Mouse (Mus musculus) inflammation-experienced regulatory T-cells, adult 16 weeks (primary cell): ENCODE measurements around the gene Bst2. TPM values are rescaled to one million over a fixed set of nuclear protein-coding genes. Genes with fewer than 3 reads are reported as not detected.

Source experiments
- polyA plus RNA-seq: library from polyadenylated mRNA; unstranded; fragments of 100-300 nt; shearing (Covaris generic); gene quantifications from one replicate; pipeline ENCODE4 v1.2.1, GENCODE M21; 2017

The Bst2 gene
- polyA plus RNA-seq, result 140 TPM

DNA sequence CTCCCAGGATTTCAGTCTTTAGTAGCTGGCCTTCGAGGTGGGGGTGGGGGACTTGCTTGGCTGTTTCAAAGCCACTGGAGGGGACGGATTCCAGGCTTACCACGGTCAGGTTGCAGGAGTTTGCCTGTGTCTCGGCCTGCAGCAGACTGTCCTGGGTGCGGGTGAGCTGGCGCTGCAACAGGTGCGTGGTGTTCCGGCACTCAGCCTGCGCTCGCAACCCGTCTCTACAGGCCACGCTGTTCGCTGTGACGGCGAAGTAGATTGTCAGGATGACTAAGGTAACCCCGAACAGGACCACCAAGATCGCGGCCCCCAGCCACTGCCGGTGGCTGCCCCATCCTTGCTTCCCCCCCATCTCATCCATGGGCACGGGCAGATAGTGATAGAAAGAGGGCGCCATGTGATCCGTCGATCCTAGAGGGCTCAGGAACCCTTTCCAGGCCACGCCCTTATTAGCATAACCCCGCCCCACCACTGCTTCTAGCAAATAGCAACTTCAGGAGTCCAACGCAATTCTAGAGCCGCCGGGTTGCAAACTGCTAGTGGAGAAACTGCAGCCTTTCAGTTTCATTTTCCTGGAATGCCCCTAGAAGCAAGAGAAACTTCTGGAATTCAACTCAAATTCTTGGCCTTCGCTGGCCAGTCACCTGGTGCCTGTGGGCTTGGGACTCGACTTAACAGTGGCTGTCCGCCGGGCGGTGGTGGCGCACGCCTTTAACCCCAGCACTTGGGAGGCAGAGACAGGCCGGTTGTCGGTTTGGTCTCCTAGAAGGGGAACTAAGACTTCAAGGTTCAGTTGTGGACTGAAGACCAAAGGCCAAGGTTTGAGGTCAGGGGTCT lies at the start of gene Bst2:
TSS of gene Bst2 (minus strand) at position 429 of the 840 bp plus-strand sequence.

DNA sequence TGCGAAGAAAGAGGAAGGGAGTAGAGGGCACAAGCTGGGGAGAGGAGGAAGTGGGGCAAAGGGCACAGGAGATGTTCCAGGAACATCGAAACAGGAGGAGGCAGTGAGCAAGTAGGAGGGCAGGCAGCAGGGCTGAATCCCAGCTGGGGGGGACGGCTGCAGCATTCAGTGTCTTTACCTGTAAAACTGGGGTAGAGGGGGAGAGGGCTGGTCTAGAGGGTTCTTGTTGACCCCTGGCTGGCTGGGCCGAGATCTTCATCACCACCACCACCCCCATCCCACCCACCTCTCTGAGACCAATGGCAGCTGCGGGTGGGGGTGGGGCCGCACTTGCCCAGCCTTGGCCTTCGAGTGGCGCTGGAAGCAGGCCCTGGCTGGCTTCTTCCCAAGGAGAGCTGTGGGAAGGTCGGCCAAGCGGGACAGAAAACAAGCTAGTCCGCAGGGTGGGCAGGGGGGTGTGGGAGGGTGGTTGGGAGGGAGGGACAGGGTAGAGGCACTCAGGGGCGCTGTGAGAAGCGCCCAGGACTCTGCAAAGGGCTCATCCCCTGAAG lies 31.2 kb upstream of the Bst2 start, which contains the start of gene Slc27a1:
TSS of gene Slc27a1 (plus strand) at position 496 of the 551 bp plus-strand sequence.

DNA sequence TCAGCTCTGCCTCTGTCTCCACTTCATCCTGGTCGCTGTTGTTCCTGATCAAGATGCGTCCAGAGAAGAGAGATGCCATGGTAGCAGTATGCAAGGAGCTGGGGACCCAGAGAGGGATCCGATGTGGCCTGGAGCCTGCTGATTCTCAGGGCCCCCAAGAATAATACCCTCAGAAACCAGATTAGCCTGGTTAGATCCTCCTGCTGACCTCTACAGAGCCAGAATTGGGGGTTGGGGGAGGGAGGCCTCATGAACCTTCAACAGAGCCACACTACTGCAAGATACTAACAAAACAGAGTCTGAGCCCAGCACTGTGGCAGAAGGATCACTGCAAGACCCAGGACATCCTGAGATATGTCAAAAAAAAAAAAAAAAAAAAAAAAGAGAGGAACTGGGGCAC lies 29.2 kb upstream of the Bst2 start, which contains the start of gene Nxnl1:
TSS of gene Nxnl1 (minus strand) at position 101 of the 400 bp plus-strand sequence.

DNA sequence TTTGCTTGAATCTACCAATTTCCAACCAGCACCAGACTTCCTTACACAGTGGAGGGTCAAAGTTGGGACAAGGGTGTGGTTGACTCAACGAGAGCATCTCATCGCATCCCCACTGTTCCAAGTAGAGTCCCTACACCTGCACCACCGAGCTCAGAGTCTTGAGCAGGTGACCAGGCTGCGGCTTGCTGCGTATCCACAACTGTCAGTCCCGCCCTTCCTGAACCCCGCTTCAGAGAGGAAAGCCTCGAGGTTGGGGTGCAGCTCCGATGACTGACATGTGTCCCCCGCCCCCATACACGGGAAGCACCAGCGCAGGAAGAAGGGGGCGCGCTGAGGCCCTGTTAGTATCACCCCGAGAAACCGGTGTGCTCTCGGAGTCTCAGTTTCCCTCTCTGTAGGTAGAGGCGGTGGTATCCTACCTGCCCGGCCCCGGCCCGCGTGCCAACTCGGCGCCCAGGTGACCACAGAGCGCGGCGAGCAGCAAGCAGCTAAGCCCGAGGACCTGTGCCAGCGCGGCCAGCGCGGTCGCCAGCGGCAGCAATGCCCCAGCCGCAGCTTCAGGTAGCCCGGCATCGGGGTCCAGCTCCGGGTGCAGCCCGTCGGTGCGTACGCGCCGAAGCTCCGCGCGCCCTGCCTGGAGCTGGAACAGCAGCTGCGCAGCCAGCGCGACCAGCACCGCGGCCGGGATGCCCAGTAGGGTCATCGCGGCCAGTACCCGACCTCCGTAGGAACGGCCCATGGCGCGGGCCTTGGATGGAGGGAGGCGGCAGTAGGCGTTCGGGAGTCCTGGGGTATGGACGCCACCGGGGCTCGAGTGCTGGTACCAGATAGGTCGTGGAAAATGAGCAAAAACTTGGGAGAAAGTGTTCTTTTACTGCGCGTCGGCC lies 21.1 kb upstream of the Bst2 start, which contains the start of gene Tmem221:
TSS of gene Tmem221 (minus strand) at position 801 of the 887 bp plus-strand sequence.

DNA sequence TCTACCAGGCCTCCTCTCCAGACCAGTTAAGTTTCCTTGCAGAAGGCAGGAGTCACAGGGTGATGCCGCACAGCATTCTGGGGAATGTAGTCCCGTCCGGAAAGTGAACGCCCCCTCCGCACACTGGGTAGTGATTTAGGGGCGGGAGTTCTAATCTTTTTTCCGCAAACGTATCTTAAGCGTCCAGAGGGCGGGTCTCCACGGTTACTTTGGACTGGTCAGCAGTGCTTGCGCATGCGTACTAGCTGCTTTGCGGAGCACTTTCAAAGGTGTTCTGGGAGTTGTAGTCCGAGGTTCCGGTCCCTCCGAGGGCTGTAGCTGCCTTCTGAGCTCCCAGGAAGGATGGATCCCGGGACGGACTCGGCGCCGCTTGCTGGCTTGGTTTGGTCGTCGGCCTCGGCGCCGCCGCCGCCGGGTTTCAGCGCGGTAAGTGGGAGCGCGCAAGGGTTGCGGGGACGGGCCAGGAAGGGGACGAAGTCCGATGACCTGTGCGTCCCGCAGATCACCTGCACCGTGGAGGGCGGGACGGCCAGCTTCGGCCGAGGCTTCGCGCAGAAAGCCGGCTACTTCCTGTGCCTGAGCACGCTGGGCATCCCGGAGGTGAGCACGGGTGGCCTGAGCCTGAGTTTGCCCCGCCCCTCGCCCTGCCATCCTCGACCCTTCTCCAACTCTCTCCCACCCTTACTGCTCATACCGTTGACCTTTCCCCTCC lies 5.5 kb upstream of the Bst2 start, which contains the start of gene Mvb12a:
TSS of gene Mvb12a (plus strand) at position 291 of the 712 bp plus-strand sequence.

DNA sequence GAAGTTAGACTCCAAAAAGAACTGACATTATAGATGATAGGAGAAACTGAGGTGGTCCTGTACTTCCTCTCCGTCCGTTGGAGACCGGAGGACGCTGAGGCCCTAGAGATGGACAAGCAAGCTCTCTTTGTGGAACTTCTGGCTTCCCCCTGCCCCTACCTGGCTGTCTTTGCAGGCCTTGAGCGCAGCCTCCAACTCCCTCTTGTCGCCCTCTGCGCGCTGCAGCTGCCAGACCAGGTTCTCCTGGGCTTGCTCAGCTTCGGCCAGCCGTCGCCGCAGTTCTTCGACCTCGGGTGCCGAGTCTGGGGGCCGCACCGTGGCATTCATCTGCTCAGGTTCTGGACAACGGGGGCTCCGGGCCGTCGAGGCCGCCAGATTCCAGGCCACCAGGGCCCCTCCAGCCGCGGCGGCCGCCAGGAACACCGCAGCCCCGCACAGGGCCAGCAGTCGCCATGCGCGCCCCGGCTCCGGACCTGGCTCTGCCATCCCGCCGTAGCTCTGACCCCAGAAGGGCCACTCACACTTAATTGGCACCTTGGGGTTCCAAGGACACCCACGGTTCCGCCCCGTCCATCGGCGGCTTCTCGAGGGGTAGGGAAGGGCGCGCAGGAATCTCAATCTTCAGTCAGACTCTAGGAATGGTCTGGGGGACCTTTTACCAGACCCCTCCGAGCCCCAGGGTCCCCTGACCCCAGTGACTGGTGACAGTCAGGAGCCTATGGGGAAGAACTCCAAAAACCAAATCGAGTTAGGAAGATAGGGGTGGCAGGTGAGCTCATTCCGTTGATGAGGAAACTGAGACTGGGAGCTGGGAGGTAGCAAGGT lies 11.8 kb downstream of the Bst2 start, which contains the start of gene Ccdc194:
TSS of gene Ccdc194 (minus strand) at position 486 of the 825 bp plus-strand sequence.

DNA sequence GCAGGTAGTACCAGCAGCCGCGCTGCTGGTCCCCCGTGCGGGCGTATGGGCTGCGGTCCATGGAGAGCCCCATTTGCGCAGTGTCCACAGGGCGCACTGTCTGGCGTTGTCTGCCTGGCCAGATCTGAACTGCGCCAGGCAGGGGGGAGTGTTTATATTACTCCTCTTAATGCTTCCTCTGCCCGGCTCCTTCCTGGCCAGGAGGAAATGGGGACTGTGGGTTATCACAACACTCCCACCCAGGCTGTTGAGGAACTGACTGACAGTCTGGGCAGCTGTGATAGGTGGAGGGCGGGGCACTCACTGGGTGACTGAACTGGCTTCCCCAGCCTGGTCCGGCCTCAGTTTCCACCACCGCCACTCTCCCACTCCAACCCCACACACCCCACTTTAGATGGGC lies 25.6 kb downstream of the Bst2 start, which contains the start of gene Plvap:
TSS of gene Plvap (minus strand) at position 109 of the 400 bp plus-strand sequence.

DNA sequence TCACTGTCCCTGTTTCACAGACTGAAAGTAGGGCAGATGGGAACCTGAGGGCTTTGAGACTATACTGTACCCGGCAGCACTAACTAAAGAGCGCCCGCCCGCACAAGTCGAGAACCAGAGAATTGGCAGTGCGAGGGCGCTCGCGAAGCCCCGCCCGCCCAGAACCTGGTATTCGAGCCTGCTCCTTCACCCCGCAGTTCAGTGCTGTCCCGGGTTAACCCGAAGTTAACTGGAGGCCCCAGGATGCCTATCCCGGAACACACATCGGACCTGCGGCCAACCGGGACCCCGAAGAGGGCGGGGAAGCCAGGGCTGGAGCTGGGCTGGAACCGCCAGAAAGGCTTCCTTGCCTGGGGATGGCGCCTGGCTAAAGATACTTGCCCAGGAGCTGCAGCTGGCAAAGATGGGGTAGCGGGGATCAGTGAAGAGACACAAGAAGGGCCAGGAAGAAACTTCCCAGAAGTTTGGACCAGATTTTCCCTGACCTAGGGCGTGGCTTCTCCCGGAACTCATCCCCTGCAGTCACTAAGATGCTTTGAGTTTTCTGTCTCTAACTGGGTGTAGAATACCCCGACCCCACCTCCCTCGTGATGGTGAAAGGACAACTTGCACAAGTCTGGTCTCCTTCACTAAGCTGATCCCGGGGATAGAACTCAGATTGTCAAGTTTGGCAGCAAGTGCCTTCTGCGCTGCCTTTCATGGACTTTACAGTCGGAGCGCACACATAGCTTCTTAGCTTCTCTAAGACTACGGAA lies 49.4 kb downstream of the Bst2 start, which contains the start of gene Gtpbp3:
TSS of gene Gtpbp3 (plus strand) at position 413 of the 755 bp plus-strand sequence.

DNA sequence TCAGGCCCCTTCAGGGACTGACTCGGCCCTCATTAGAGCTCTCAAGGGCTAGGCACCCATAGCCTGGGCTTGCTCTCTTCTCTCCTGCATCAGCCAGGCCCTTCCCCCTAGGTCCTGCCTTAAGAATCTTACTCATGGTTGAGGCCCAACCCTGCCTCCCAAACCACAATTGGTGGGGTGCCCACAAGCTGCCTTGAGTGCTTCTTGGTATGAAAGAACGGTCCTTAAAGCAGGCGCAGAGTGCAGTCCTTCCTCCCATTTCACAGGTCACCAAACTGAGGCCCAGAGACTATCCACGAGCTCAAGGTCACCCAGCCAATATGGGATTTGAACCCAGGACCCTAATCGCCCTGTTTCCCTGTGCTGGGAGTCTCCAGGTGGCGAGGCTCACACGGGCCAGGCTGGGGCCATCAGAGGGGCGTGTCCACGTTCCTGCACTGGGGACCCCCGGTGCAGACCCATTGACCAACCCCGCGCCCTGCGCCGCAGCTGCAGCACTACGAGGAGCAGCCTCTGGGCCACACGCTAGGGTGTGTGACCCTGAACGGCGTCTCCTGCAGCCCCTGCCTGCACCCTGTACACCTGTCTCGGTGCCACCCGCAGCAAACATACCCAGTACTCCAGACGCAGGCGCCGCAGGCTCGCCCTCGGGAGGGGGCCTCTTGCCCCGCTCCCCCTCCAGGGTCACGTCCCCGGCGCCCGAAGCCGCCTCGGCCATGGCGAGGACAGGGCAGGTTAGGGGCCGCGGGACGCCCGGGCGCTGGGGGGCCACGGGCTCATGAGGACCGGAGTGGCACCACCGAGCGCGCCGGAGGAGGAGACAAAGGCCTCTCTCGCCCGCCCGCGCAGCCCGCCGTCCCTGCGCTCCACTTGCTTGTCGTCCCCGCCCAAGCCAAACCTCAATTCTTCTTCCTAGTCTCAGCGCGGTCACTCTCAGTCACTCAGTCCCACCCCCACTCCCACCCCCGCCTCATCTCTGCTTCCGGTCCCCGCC lies 51.8 kb downstream of the Bst2 start, which contains the start of gene Ano8:
TSS of gene Ano8 (minus strand) at position 822 of the 994 bp plus-strand sequence.

Other genes with a start within 250 kb of the Bst2 start
- 154 TPM for gene Use1, start 170.6 kb downstream of the Bst2 start, polyA plus RNA-seq
- gene Ocel1, start 166.2 kb downstream of the Bst2 start, polyA plus RNA-seq, result 7.2 TPM
- gene Nr2f6, start 155.5 kb downstream of the Bst2 start, polyA plus RNA-seq, result 0.55 TPM
- gene Ushbp1, start 141.7 kb downstream of the Bst2 start, polyA plus RNA-seq, result 0.29 TPM
- 120 TPM for gene Babam1, start 140.6 kb downstream of the Bst2 start, polyA plus RNA-seq
- 2.2 TPM for gene Ankle1, start 131.4 kb downstream of the Bst2 start, polyA plus RNA-seq
- gene Abhd8, start 73.8 kb downstream of the Bst2 start, polyA plus RNA-seq, result 153 TPM
- 91.6 TPM for gene Mrpl34, start 72.5 kb downstream of the Bst2 start, polyA plus RNA-seq
- gene Dda1, start 68.3 kb downstream of the Bst2 start, polyA plus RNA-seq, result 76.6 TPM
- gene Ano8, start 51.5 kb downstream of the Bst2 start, polyA plus RNA-seq, result 0.28 TPM
- 9.2 TPM for gene Gtpbp3, start 49.4 kb downstream of the Bst2 start, polyA plus RNA-seq
- not detected for gene Plvap, start 25.7 kb downstream of the Bst2 start, polyA plus RNA-seq
- not detected for gene Ccdc194, start 11.7 kb downstream of the Bst2 start, polyA plus RNA-seq
- gene Mvb12a, start 5.5 kb upstream of the Bst2 start, polyA plus RNA-seq, result 95.4 TPM
- gene Tmem221, start 21.4 kb upstream of the Bst2 start, polyA plus RNA-seq, result not detected
- 0.21 TPM for gene Nxnl1, start 29.1 kb upstream of the Bst2 start, polyA plus RNA-seq
- gene Slc27a1, start 31.4 kb upstream of the Bst2 start, polyA plus RNA-seq, result 22.7 TPM
- 28.9 TPM for gene Pgls, start 54.7 kb upstream of the Bst2 start, polyA plus RNA-seq
- 5.8 TPM for gene Fam129c, start 60.2 kb upstream of the Bst2 start, polyA plus RNA-seq
- 4.0 TPM for gene Colgalt1, start 73.5 kb upstream of the Bst2 start, polyA plus RNA-seq
- 0.55 TPM for gene Unc13a, start 134.3 kb upstream of the Bst2 start, polyA plus RNA-seq
- 200 TPM for gene Jak3, start 138.8 kb upstream of the Bst2 start, polyA plus RNA-seq
- gene Insl3, start 151.8 kb upstream of the Bst2 start, polyA plus RNA-seq, result 28.0 TPM
- gene B3gnt3, start 164.3 kb upstream of the Bst2 start, polyA plus RNA-seq, result 8.0 TPM
- gene Fcho1, start 188.3 kb upstream of the Bst2 start, polyA plus RNA-seq, result 283 TPM